In genomic region chr2:165275124-165275640, GRCm38 (mm10) we compare ENCODE assay signal across 9 mouse cellular contexts. TPM values are rescaled to one million over a fixed set of nuclear protein-coding genes. Genes with fewer than 3 reads are reported as not detected.
DNase-seq lines count a peak whose midpoint lies in the region; ATAC-seq lines count a peak whose summit lies in the region.
"Had no signal": no experiment of that assay in that cellular context is flagged by ENCODE, and none has a peak within 500 bp of the region (broad histone marks: within the 10 kb centered on the region; RNA-seq: fewer than 3 reads in every experiment).

No protein-coding gene starts in this region.

- no peak overlapping the region for H3K4me2 ChIP-seq in liver, embryonic 13.5 days

- intact Hi-C loops in left cerebral cortex, postnatal 14 days (cut with DNase I) = loop anchor here (5.0 kb wide), 1 partner anchor 43 kb away; the partner anchor contains the start of gene Cdh22

- H3K27ac ChIP-seq in liver, embryonic 13.5 days = no peak overlapping the region
- H3K27ac ChIP-seq in forebrain, embryonic 10.5 days = peak overlapping the region; percentile 54
- peak overlapping the region; percentile 70 for H3K27ac ChIP-seq in limb, embryonic 10.5 days

- ATAC-seq in liver, embryonic 13.5 days (ENCODE audit: low read depth) = peak; percentile 18

- H3K4me1 ChIP-seq in liver, embryonic 13.5 days (replicated peaks) = no peaks in the 10 kb centered on the region
- H3K4me1 ChIP-seq in forebrain, embryonic 10.5 days = peaks cover 72% of the 10 kb centered on the region
- H3K4me1 ChIP-seq in limb, embryonic 10.5 days = peaks cover 57% of the 10 kb centered on the region

- no peak overlapping the region for H3K9ac ChIP-seq in liver, embryonic 13.5 days

- 44% methylated on average over 8 of the region's 8 CpGs for WGBS in liver, embryonic 13.5 days (ENCODE audit: insufficient replicate concordance)
- WGBS in forebrain, embryonic 10.5 days = 42% methylated on average over 8 of the region's 8 CpGs
- 32% methylated on average over 8 of the region's 8 CpGs for WGBS in limb, embryonic 10.5 days

- H3K36me3 ChIP-seq in liver, embryonic 13.5 days = peaks cover 27% of the 10 kb centered on the region
- H3K36me3 ChIP-seq in forebrain, embryonic 10.5 days (replicated peaks) = peaks cover 27% of the 10 kb centered on the region
- H3K36me3 ChIP-seq in limb, embryonic 10.5 days = peaks cover 30% of the 10 kb centered on the region

- H3K27me3 ChIP-seq in liver, embryonic 13.5 days = no peaks in the 10 kb centered on the region
- H3K27me3 ChIP-seq in forebrain, embryonic 10.5 days (ENCODE audit: poor library complexity, severe bottlenecking) = peaks cover 73% of the 10 kb centered on the region
- peaks cover 11% of the 10 kb centered on the region for H3K27me3 ChIP-seq in limb, embryonic 10.5 days (ENCODE audit: low read depth, poor library complexity, severe bottlenecking)

- no peak overlapping the region for H3K4me3 ChIP-seq in liver, embryonic 13.5 days (replicated peaks)
- no peak overlapping the region for H3K4me3 ChIP-seq in forebrain, embryonic 10.5 days
- H3K4me3 ChIP-seq in limb, embryonic 10.5 days = no peak overlapping the region
- H3K4me3 ChIP-seq: megakaryocyte, embryonic 14.5 days had no signal

- no peaks in the 10 kb centered on the region for H3K9me3 ChIP-seq in liver, embryonic 13.5 days (replicated peaks)
- H3K9me3 ChIP-seq in forebrain, embryonic 10.5 days = no peaks in the 10 kb centered on the region
- H3K9me3 ChIP-seq in limb, embryonic 10.5 days (replicated peaks) = no peaks in the 10 kb centered on the region
- H3K9me3 ChIP-seq: megakaryocyte, embryonic 14.5 days had no signal

- no peak for DNase-seq in liver, embryonic 13.5 days
- DNase-seq in liver = no peak
- DNase-seq in forebrain, embryonic 10.5 days (ENCODE audit: extremely low spot score, low spot score) = no peak
- no peak for DNase-seq in limb, embryonic 10.5 days (ENCODE audit: low spot score)
- peak; percentile 14 for DNase-seq in retina, postnatal 7 days (ENCODE audit: low read depth, low spot score)
- DNase-seq in urinary bladder, adult 18-20 months (ENCODE audit: low spot score in 2 of 2) = no peak
- no peak for DNase-seq in left cerebral cortex, postnatal 14 days (ENCODE audit: low spot score in 2 of 2)
- no peak for DNase-seq in frontal cortex, postnatal 36 days (ENCODE audit: low spot score in 2 of 2)

RNA-seq across cellular contexts. Expression of gene Slc35c2, which starts 12.5 kb away (rescaled TPM):
- polyA plus RNA-seq in liver, embryonic 13.5 days (2015; fragmentation: Nextera tagmentation; extraction: Ambion mirVana) = 40.2 and 40.3 TPM in 2 replicates
- polyA plus RNA-seq in forebrain, embryonic 10.5 days (2016; fragmentation: Nextera tagmentation; extraction: Ambion mirVana) = 74.9 and 75.4 TPM in 2 replicates
- 61.3 and 65.5 TPM in 2 replicates for polyA plus RNA-seq in limb, embryonic 10.5 days (2016; fragmentation: Nextera tagmentation; extraction: Ambion mirVana)
- 10 to 100 TPM; 52.1 to 55.1 TPM for total RNA-seq in left cerebral cortex, postnatal 14 days (2021)

RNA-seq across cellular contexts. Expression of gene Cdh22, which starts 40.5 kb away (rescaled TPM):
- not detected in 2 replicates for polyA plus RNA-seq in liver, embryonic 13.5 days (2015; fragmentation: Nextera tagmentation; extraction: Ambion mirVana)
- polyA plus RNA-seq in forebrain, embryonic 10.5 days (2016; fragmentation: Nextera tagmentation; extraction: Ambion mirVana) = 2.8 and 3.1 TPM in 2 replicates
- 0.46 and 0.94 TPM in 2 replicates for polyA plus RNA-seq in limb, embryonic 10.5 days (2016; fragmentation: Nextera tagmentation; extraction: Ambion mirVana)
- 10 to 100 TPM; 33.8 TPM for total RNA-seq in left cerebral cortex, postnatal 14 days (2021)

RNA-seq across cellular contexts. Expression of gene Elmo2, which starts 51.1 kb away (rescaled TPM):
- polyA plus RNA-seq in liver, embryonic 13.5 days (2015; fragmentation: Nextera tagmentation; extraction: Ambion mirVana) = 14.2 and 16.7 TPM in 2 replicates
- polyA plus RNA-seq in forebrain, embryonic 10.5 days (2016; fragmentation: Nextera tagmentation; extraction: Ambion mirVana) = 83.7 and 86.4 TPM in 2 replicates
- polyA plus RNA-seq in limb, embryonic 10.5 days (2016; fragmentation: Nextera tagmentation; extraction: Ambion mirVana) = 76.9 and 94.2 TPM in 2 replicates
- 100 to 1,000 TPM; 137 to 156 TPM for total RNA-seq in left cerebral cortex, postnatal 14 days (2021)
